Mouse (Mus musculus) hindbrain, embryonic 14.5 days (tissue): ENCODE measurements around the gene Krt84. TPM values are rescaled to one million over a fixed set of nuclear protein-coding genes. Genes with fewer than 3 reads are reported as not detected.
A peak's percentile ranks its signal among the peaks of the same experiment; 100 is the strongest.

Experiments
- ATAC-seq: fragments of 200-750 bp; cut with Nextera tagmentation; 2 replicates; pipeline ENCODE4 v1.8.0; 2017; ENCODE audit warnings: moderate number of reproducible peaks, mild to moderate bottlenecking, moderate TSS enrichment, moderate library complexity; ENCODE audit not compliant: low FRiP score
- DNase-seq: peaks from one replicate; pipeline ENCODE4 v3.0.0-alpha.2; 2015; ENCODE audit warnings: low spot score
- H3K27ac ChIP-seq: fragments of 300-500 bp; sonication (generic); 2 replicates; pipeline ENCODE4 v1.5.1; 2014; ENCODE audit warnings: mild to moderate bottlenecking, moderate library complexity
- H3K27me3 ChIP-seq: fragments of 300-500 bp; sonication (generic); 2 replicates; pipeline ENCODE4 v1.6.1; 2014; ENCODE audit warnings: mild to moderate bottlenecking, low read length, mixed read lengths; ENCODE audit not compliant: control insufficient read depth, insufficient read depth
- H3K36me3 ChIP-seq: fragments of 300-500 bp; sonication (generic); replicated peaks from 2 replicates; pipeline ENCODE4 v1.6.1; 2014; ENCODE audit not compliant: control insufficient read depth, insufficient read depth
- H3K4me1 ChIP-seq: fragments of 300-500 bp; sonication (generic); replicated peaks from 2 replicates; pipeline ENCODE4 v1.6.1; 2014; ENCODE audit warnings: antibody characterized with exemption, low read length, mixed read lengths; ENCODE audit not compliant: control insufficient read depth, insufficient read depth
- H3K4me2 ChIP-seq: fragments of 300-500 bp; sonication (generic); replicated peaks from 2 replicates; pipeline ENCODE4 v1.6.1; 2014; ENCODE audit warnings: mild to moderate bottlenecking, moderate library complexity
- H3K4me3 ChIP-seq: fragments of 300-500 bp; sonication (generic); replicated peaks from 2 replicates; pipeline ENCODE4 v1.5.1; 2014; ENCODE audit warnings: mild to moderate bottlenecking, low read length
- H3K9ac ChIP-seq: fragments of 300-500 bp; sonication (generic); 2 replicates; pipeline ENCODE4 v1.6.1; 2014
- H3K9me3 ChIP-seq: fragments of 300-500 bp; sonication (generic); 2 replicates; pipeline ENCODE4 v1.6.1; 2016; ENCODE audit warnings: low read length; ENCODE audit not compliant: control insufficient read depth
- WGBS: fragments of 180-500 bp; shearing (Covaris S2); extraction: QIAGEN DNeasy Blood & Tissue Kit; methylation state at CpG from one replicate; pipeline ENCODE4 v1.1.7; 2014; 5-methylcytosine and 5-hydroxymethylcytosine counted together
- polyA plus RNA-seq: library from polyadenylated mRNA; unstranded; fragments of >200 nt; fragmentation: Nextera tagmentation; extraction: Ambion mirVana; gene quantifications from 2 replicates; pipeline ENCODE4 v1.2.1, GENCODE M21; 2014

Gene Krt84
- not detected in 2 replicates for polyA plus RNA-seq

DNA sequence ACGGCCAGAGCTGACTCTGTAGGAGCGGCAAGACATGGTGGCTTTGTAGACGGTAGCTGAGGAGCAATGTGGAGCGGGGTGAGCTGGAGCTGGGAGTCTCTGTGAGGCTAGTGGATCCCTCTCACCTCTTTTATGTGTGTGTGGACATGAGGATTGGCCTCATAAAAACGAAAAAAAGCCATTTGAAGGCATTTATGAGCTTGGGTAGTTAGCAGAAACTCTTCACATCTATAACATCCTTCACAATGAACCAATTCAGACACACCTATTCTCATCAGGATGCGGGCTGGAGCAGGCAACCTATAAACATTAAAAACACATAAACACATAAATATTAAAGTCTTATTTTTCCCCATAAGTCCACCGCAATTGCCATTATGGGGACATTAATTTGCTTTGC lies at the start of gene Krt84:
Gene Krt84, minus strand, starts transcription at position 101 of the 400 bp plus-strand sequence.
- no peaks in the 10 kb centered on the region for H3K4me1 ChIP-seq
- no peak within 1 kb of the TSS for H3K27ac ChIP-seq
- no peak within 1 kb of the TSS for H3K4me3 ChIP-seq
- H3K27me3 ChIP-seq: no peaks in the 10 kb centered on the region
- no peak within 1 kb of the TSS for H3K9ac ChIP-seq
- H3K4me2 ChIP-seq: no peak within 1 kb of the TSS
- no peak for DNase-seq
- no peaks in the 10 kb centered on the region for H3K36me3 ChIP-seq
- WGBS: 85% methylated on average over 7 of the region's 7 CpGs
- no peak for ATAC-seq
- no peaks in the 10 kb centered on the region for H3K9me3 ChIP-seq

DNA sequence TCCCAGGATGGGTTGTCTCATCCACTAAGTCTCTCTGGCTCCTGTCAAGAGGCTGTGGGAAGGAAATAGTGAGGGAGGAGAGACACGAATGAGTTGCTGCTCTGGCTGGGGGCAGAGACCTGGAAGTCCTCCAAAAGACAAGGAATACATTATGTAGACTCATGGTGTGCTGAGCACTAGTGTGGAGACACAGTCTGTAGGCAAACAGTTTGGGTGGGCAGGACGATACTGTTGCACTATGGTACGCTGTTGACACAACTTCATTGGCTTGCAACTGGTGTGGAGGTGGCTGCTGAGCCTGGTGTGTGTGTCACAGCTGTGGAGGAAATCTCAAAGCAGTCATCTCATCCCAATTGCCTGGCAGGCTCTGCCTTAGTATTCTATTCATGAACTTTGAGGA lies 49.1 kb upstream of the Krt84 start:
- Histone ChIP-seq H3K27me3 (no peaks in the 10 kb centered on the region), H3K9me3 (no peaks in the 10 kb centered on the region), H3K27ac (no peak overlapping the region), H3K4me2 (no peak overlapping the region), H3K4me3 (no peak overlapping the region), H3K36me3 (no peaks in the 10 kb centered on the region), H3K4me1 (no peaks in the 10 kb centered on the region), H3K9ac (no peak overlapping the region)
- 77% methylated on average over 3 of the region's 3 CpGs for WGBS
- DNase-seq: no peak
- ATAC-seq: no peak

DNA sequence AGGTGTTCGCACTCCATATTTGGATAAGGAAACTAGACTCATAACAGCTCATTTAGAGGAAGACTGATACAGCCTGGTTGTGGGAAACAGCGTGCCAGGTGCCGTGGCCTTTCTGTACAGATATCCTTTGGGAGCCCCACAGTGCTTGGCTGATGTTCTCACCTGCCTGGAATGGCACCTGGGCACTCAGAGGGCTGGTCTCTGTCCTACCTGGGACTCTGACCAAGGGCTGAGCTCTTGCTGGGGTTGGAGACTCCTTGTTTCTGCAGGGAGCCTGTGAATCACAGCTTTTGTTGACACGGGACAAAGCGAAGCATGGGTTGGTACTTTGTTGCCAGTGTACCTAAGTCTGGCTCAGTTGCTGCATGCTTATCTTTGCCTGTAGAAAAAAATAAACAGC lies 42.9 kb upstream of the Krt84 start:
- H3K4me3 ChIP-seq: no peak overlapping the region
- no peaks in the 10 kb centered on the region for H3K27me3 ChIP-seq
- no peaks in the 10 kb centered on the region for H3K9me3 ChIP-seq
- no peak for DNase-seq
- no peaks in the 10 kb centered on the region for H3K36me3 ChIP-seq
- H3K4me2 ChIP-seq: no peak overlapping the region
- H3K9ac ChIP-seq: no peak overlapping the region
- WGBS: 89% methylated on average over 5 of the region's 5 CpGs
- ATAC-seq: no peak
- no peaks in the 10 kb centered on the region for H3K4me1 ChIP-seq
- no peak overlapping the region for H3K27ac ChIP-seq

DNA sequence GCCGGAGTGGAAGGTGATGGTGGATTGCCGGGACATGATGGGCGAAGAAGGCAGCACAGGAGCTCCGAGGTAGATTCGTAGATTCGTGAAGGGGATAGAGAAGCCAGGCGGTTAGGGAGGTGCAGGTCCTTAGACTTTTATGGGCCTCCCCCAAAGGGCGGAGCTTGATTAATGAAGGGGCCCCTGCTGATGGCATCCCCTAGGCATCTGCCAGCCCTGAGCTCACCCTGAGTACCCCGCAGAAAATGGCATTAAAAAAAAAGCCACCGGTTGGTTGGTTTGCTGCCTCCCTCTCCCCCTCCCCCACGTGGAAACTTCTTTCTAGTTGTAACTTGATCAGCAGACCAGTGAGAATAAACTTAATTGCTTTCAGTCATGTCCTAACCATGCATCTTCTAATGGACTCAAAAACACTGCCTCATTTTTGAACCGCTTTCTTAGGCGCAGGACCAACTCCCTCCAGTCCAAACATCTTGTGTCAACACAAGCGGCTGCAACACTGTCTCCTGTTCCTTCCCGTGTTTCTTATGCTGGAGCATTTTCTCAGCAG lies 41.3 kb upstream of the Krt84 start, which contains the start of gene Krt75:
Gene Krt75, minus strand, starts transcription at position 109 of the 550 bp plus-strand sequence.
- no peak within 1 kb of the TSS for H3K4me3 ChIP-seq
- no peak within 1 kb of the TSS for H3K9ac ChIP-seq
- DNase-seq (no peak), ATAC-seq (no peak)
- H3K4me2 ChIP-seq: no peak within 1 kb of the TSS
- 81% methylated on average over 15 of the region's 15 CpGs for WGBS
- H3K9me3 ChIP-seq: no peaks in the 10 kb centered on the region
- no peaks in the 10 kb centered on the region for H3K4me1 ChIP-seq
- H3K36me3 ChIP-seq: no peaks in the 10 kb centered on the region
- H3K27ac ChIP-seq: no peak within 1 kb of the TSS
- H3K27me3 ChIP-seq: no peaks in the 10 kb centered on the region

DNA sequence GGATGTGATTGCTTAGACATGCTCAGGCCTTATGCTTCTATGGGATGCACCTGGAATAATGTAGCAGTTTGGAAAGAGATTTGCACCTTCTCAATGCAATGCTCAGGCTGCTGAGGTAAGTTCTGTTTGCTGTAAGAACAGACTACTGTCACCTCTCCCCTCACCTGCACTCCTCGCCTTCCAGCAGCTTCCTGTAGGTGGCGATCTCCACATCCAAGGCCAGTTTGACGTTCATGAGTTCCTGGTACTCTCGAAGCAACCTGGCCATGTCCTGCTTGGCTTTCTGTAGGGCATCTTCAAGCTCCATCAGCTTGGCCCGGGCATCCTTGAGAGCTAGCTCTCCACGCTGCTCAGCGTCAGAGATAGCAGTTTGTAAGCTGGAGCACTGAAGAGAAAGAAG lies 35.2 kb upstream of the Krt84 start:
- no peaks in the 10 kb centered on the region for H3K4me1 ChIP-seq
- no peaks in the 10 kb centered on the region for H3K27me3 ChIP-seq
- no peak for ATAC-seq
- no peak for DNase-seq
- no peak overlapping the region for H3K4me3 ChIP-seq
- H3K9me3 ChIP-seq: no peaks in the 10 kb centered on the region
- no peaks in the 10 kb centered on the region for H3K36me3 ChIP-seq
- no peak overlapping the region for H3K27ac ChIP-seq
- H3K9ac ChIP-seq: no peak overlapping the region
- H3K4me2 ChIP-seq: no peak overlapping the region
- 47% methylated on average over 7 of the region's 7 CpGs for WGBS

DNA sequence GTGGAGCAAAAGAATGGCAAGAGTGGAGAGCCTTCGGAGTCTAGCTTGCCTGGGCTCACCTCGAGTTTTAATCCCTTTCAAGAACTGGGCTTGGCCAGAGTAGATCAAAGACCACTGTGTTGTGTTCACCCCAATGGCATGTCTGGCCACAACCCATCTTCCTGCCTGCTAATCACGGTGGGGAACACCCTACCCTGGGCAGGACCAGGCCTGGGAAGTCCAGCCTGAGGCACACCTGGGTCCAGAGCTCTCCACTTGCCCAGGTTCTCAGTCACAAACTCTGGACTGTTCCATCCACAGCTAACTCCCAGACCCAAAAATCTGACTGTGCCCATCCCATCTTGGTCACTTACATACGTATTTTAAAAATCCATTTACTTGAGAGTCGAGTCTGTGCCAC lies 30.2 kb upstream of the Krt84 start, which contains the start of gene Krt90:
Gene Krt90, minus strand, starts transcription at position 101 of the 400 bp plus-strand sequence.
- Histone ChIP-seq H3K27ac (no peak within 1 kb of the TSS), H3K9me3 (no peaks in the 10 kb centered on the region), H3K4me3 (no peak within 1 kb of the TSS), H3K36me3 (no peaks in the 10 kb centered on the region), H3K4me1 (no peaks in the 10 kb centered on the region), H3K27me3 (no peaks in the 10 kb centered on the region), H3K9ac (no peak within 1 kb of the TSS), H3K4me2 (no peak within 1 kb of the TSS)
- DNase-seq (no peak), ATAC-seq (no peak)
- 77% methylated on average over 5 of the region's 5 CpGs for WGBS

DNA sequence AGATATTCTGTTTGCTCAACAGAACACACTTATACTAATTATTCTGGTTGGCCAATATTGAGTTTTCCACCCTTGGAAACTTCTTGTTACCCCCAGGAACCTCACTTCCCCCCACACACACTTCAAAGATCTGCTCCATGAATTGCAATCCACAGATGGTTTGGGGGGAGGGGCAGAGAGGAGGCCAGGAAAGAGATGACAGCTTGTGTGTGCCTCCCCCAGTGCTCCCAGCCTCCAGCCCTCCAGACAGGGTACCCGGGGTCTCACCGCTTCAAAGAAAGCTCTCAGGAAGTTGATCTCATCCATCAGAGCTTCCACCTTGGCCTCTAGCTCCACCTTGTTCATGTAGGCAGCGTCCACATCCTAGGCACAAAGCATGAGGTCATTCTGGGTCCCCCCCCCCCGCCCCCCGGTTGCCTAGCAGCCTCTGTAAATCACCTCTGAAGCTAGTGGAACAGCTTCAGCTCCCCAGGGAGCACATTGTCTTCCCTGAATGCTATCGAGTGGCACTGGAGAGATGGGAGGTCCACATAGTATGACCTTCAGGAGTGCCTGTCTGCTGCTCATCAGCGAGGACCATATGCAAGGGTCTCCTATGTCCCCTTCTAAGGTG lies 25.5 kb upstream of the Krt84 start:
- Histone ChIP-seq H3K4me1 (0 out of 2 replicates have a peak, but pooled peaks cover under 1% of the 10 kb centered on the region), H3K4me2 (no peak overlapping the region), H3K27ac (no peak overlapping the region), H3K9ac (no peak overlapping the region), H3K27me3 (no peaks in the 10 kb centered on the region), H3K9me3 (no peaks in the 10 kb centered on the region), H3K36me3 (no peaks in the 10 kb centered on the region), H3K4me3 (no peak overlapping the region)
- DNase-seq: no peak
- ATAC-seq: no peak
- WGBS: 10% methylated on average over 7 of the region's 7 CpGs

DNA sequence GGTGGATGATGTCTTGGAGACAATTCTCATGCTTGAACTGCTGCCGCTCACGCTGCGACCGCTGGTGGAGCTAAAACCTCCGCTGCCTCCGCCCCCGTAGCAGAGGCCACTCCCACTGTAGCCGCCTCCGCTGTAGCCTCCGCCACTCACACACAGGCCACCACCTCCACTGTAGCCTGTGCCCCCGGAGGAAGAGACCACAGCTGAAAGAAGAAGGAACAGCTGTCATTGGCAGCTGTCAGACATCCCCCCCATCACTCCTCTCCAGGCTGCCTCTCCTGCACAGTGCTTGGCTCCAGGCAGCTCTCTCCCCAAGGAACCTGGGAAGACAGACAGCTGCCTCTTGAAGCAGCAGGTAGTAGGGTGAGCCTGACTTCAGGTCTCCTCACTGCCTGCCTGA lies 20.5 kb upstream of the Krt84 start:
- Histone ChIP-seq H3K36me3 (no peaks in the 10 kb centered on the region), H3K4me3 (no peak overlapping the region), H3K4me2 (peak overlapping the region; percentile 35), H3K27ac (no peak overlapping the region), H3K9me3 (no peaks in the 10 kb centered on the region), H3K9ac (no peak overlapping the region), H3K4me1 (0 out of 2 replicates have a peak, but pooled peaks cover 6% of the 10 kb centered on the region), H3K27me3 (no peaks in the 10 kb centered on the region)
- DNase-seq (peak; percentile 36), ATAC-seq (no peak)
- 2% methylated on average over 10 of the region's 11 CpGs for WGBS

DNA sequence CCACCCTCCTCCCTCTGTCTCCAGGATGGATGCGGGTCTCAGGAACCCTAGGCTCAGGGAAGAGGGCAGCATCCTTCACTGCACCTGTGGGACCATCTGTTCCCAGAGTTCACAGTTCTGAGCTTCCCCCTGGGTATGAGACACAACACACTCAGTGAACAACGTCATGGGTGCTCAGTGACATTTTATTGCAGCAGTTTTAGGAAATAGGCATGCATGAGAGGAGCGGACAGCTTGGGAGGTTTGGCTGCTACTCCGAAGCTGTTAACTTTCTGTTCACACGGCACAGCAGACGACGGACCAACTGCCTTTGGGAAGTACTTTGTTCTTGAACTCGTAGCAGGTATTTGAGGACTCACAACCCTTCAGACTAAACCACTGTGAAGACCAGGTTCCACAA lies 19.6 kb upstream of the Krt84 start:
- Histone ChIP-seq H3K27me3 (no peaks in the 10 kb centered on the region), H3K27ac (no peak overlapping the region), H3K4me1 (0 out of 2 replicates have a peak, but pooled peaks cover 6% of the 10 kb centered on the region), H3K36me3 (no peaks in the 10 kb centered on the region), H3K9ac (no peak overlapping the region), H3K4me2 (no peak overlapping the region), H3K4me3 (no peak overlapping the region), H3K9me3 (no peaks in the 10 kb centered on the region)
- 82% methylated on average over 8 of the region's 8 CpGs for WGBS
- DNase-seq: no peak
- ATAC-seq: no peak
